Mouse (Mus musculus) hindbrain, embryonic 16.5 days (tissue): ENCODE measurements around the gene Sema4f. TPM values are rescaled to one million over a fixed set of nuclear protein-coding genes. Genes with fewer than 3 reads are reported as not detected.
A peak's percentile ranks its signal among the peaks of the same experiment; 100 is the strongest.

Experiments used
- ATAC-seq: fragments of 200-750 bp; cut with Nextera tagmentation; 2 replicates; pipeline ENCODE4 v1.8.0; 2017; ENCODE audit warnings: moderate TSS enrichment, moderate library complexity
- H3K27ac ChIP-seq: fragments of 300-500 bp; sonication (generic); 2 replicates; pipeline ENCODE4 v1.5.1; 2014; ENCODE audit warnings: low read depth, mild to moderate bottlenecking, control low read depth, low read length, moderate library complexity
- H3K27me3 ChIP-seq: fragments of 300-500 bp; sonication (generic); replicated peaks from 2 replicates; pipeline ENCODE4 v1.6.1; 2014; ENCODE audit warnings: low read length; ENCODE audit not compliant: control insufficient read depth, insufficient read depth
- H3K36me3 ChIP-seq: fragments of 300-500 bp; sonication (generic); 2 replicates; pipeline ENCODE4 v1.6.1; 2014; ENCODE audit warnings: mild to moderate bottlenecking, low read length, moderate library complexity, mixed read lengths; ENCODE audit not compliant: control insufficient read depth, insufficient read depth
- H3K4me1 ChIP-seq: fragments of 300-500 bp; sonication (generic); 2 replicates; pipeline ENCODE4 v1.6.1; 2014; ENCODE audit warnings: low read depth, low read length; ENCODE audit not compliant: control insufficient read depth, insufficient read depth
- H3K4me2 ChIP-seq: fragments of 300-500 bp; sonication (generic); 2 replicates; pipeline ENCODE4 v1.6.1; 2014; ENCODE audit warnings: mild to moderate bottlenecking, low read length, control low read depth, moderate library complexity
- H3K4me3 ChIP-seq: fragments of 300-500 bp; sonication (generic); 2 replicates; pipeline ENCODE4 v1.5.1; 2014; ENCODE audit warnings: mild to moderate bottlenecking, low read length, control low read depth, moderate library complexity
- H3K9ac ChIP-seq: fragments of 300-500 bp; sonication (generic); 2 replicates; pipeline ENCODE4 v1.6.1; 2014; ENCODE audit warnings: low read depth, mild to moderate bottlenecking, control low read depth, low read length, moderate library complexity
- H3K9me3 ChIP-seq: fragments of 300-500 bp; sonication (generic); 2 replicates; pipeline ENCODE4 v1.6.1; 2014; ENCODE audit warnings: mild to moderate bottlenecking, low read length, moderate library complexity; ENCODE audit not compliant: control insufficient read depth
- WGBS: fragments of 180-500 bp; shearing (Covaris S2); extraction: QIAGEN DNeasy Blood & Tissue Kit; methylation state at CpG from one replicate; pipeline ENCODE4 v1.1.7; 2014; 5-methylcytosine and 5-hydroxymethylcytosine counted together
- polyA plus RNA-seq: library from polyadenylated mRNA; unstranded; fragments of >200 nt; fragmentation: Nextera tagmentation; extraction: Ambion mirVana; gene quantifications from 2 replicates; pipeline ENCODE4 v1.2.1, GENCODE M21; 2015

Gene Sema4f
- polyA plus RNA-seq, 1 experiment from 2014 or later: 21.9 TPM

DNA sequence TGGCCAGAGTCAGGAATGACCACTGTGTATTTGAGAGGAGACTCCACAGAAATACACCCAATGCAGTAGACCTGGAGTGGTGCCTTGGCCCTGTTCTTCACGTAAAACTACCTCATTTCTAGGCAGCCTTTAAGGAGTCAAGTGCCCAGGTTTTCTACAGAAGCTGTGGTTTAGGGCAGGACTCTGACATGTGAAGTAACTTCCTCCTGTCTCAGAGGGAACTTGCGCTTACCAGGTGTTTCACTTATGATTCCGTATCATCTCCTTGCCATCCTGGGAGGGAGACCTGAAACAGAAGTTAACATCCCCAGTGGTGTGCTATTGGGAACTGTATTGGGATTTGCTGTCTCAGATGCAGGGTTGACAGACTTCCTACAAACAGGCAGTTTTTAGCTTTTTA, 1.2 kb upstream of the Sema4f start:
- no peak overlapping the region for H3K27ac ChIP-seq
- no peak for ATAC-seq
- WGBS: 84% methylated on average over 3 of the region's 3 CpGs
- H3K4me1 ChIP-seq: no peaks in the 10 kb centered on the region
- no peaks in the 10 kb centered on the region for H3K27me3 ChIP-seq
- no peak overlapping the region for H3K4me3 ChIP-seq
- no peaks in the 10 kb centered on the region for H3K9me3 ChIP-seq
- H3K36me3 ChIP-seq: no peaks in the 10 kb centered on the region
- no peak overlapping the region for H3K9ac ChIP-seq
- H3K4me2 ChIP-seq: no peak overlapping the region

GRCm38 (mm10) chr6:82934616-82935230, 4.8 kb downstream of the Sema4f start:
- peaks cover 22% of the 10 kb centered on the region for H3K36me3 ChIP-seq
- 90% methylated on average over 3 of the region's 3 CpGs for WGBS

DNA sequence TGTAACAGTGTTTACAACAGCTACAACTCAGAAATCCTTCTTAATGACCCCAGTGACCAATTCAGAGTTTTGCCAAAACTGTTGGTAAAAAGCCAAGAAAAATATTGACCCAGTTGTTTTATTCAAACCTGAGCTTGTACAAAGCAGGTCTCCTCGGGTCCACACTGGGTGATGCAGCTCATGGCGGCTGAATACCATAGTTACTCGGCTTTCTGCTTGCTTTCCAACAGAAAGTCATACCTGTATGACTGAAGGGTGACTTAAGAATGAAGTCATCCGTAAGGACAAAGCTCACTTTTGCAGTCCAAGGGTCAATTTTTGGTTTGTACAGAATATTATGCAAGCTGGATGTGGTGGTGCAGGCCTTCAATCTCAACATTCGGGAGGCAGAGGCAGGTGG, 12.0 kb downstream of the Sema4f start:
- no peaks in the 10 kb centered on the region for H3K27me3 ChIP-seq
- H3K36me3 ChIP-seq: peaks cover 20% of the 10 kb centered on the region
- no peak for ATAC-seq
- no peak overlapping the region for H3K4me2 ChIP-seq
- 87% methylated on average over 5 of the region's 5 CpGs for WGBS
- no peak overlapping the region for H3K9ac ChIP-seq
- H3K4me3 ChIP-seq: no peak overlapping the region
- H3K27ac ChIP-seq: no peak overlapping the region
- H3K4me1 ChIP-seq: no peaks in the 10 kb centered on the region
- no peaks in the 10 kb centered on the region for H3K9me3 ChIP-seq

More at GRCm38 (mm10) chr6:82934616-82935230, 4.8 kb downstream of the Sema4f start:
- Histone ChIP-seq H3K9ac (no peak overlapping the region), H3K27me3 (no peaks in the 10 kb centered on the region), H3K4me1 (no peaks in the 10 kb centered on the region), H3K9me3 (no peaks in the 10 kb centered on the region), H3K4me3 (no peak overlapping the region), H3K27ac (no peak overlapping the region), H3K4me2 (no peak overlapping the region)
- ATAC-seq: no peak

- peak; percentile 69; the same call in 1 of the 2 replicates for ATAC-seq
- no peaks in the 10 kb centered on the region for H3K4me1 ChIP-seq
- no peaks in the 10 kb centered on the region for H3K27me3 ChIP-seq
- no peak overlapping the region for H3K4me3 ChIP-seq
- H3K27ac ChIP-seq: 0 out of 2 replicates have a peak overlapping the region, but pooled peaks have one; percentile 40
- peaks cover 15% of the 10 kb centered on the region for H3K36me3 ChIP-seq
- H3K9ac ChIP-seq: no peak overlapping the region
- H3K9me3 ChIP-seq: no peaks in the 10 kb centered on the region
- WGBS: 78% methylated on average over 7 of the region's 7 CpGs
- no peak overlapping the region for H3K4me2 ChIP-seq
Observed at GRCm38 (mm10) chr6:82926528-82926927, 13.0 kb downstream of the Sema4f start.

GRCm38 (mm10) chr6:82926106-82926505, 13.5 kb downstream of the Sema4f start:
- H3K27me3 ChIP-seq: no peaks in the 10 kb centered on the region
- ATAC-seq: peak; percentile 37; the same call in 1 of the 2 replicates
- H3K4me1 ChIP-seq: no peaks in the 10 kb centered on the region
- H3K27ac ChIP-seq: 0 out of 2 replicates have a peak overlapping the region, but pooled peaks have one; percentile 40
- H3K9ac ChIP-seq: no peak overlapping the region
- no peaks in the 10 kb centered on the region for H3K9me3 ChIP-seq
- no peak overlapping the region for H3K4me3 ChIP-seq
- WGBS: 82% methylated on average over 10 of the region's 10 CpGs
- no peak overlapping the region for H3K4me2 ChIP-seq
- H3K36me3 ChIP-seq: peaks cover 14% of the 10 kb centered on the region

DNA sequence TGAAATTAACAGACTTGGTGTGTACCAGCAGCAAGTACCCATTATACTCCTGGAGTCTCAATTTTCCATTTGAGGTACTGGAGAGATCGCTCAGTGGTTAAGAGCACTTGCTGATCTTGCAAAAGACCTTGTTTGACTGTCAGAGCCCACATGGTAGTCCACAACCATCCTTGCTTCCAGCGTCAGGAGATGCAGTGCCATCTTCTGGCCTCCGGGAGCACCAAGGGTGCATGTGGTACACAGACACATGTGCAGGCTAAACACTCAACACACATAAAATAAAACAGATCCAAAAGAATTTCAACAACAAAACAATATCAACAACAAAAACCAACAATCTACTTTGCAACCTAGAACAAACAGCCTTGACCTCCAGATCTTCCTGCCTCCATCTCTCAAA, 14.6 kb downstream of the Sema4f start:
- Histone ChIP-seq H3K9ac (no peak overlapping the region), H3K4me1 (no peaks in the 10 kb centered on the region), H3K27ac (no peak overlapping the region), H3K27me3 (no peaks in the 10 kb centered on the region), H3K4me3 (no peak overlapping the region), H3K9me3 (no peaks in the 10 kb centered on the region), H3K36me3 (peaks cover 13% of the 10 kb centered on the region), H3K4me2 (no peak overlapping the region)
- no peak for ATAC-seq
- WGBS: 57% methylated on average over 3 of the region's 3 CpGs

DNA sequence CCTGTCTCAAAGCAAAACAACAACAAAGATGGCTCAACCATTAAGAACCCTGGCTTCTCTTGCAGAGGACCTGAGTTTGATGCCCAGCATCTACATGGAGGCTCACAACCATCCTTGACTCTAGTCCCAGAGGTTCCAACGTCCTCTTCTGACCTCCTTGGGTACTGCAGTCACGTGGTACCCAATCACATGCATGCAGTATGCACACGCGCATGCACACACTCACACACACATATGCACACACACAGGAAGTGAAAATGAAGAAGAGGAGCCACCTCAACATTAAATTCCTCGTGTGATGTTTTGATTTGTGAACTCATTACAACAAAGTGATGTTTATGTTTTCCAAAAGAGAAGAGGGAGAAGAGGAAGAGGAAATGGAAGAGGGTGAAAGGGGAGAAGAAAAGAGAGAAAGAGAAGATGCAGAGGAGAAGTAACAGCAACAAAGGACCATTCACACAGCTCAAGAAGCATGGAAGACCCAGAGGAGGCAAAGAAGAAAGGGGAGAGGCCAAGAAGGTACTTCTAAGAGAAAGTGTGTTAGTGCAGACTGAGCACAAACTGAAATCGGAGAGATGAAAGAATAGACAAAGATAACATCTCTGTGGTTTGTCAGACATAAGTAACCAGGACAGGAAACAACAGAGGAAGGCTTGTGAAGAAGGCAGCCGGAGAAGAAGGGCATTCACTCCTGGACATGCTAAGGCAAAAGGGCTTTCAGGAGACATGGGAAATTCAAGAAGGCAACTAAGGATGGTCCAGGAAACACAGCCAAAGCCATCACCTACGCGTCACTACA, 17.9 kb downstream of the Sema4f start:
- 81% methylated on average over 9 of the region's 9 CpGs for WGBS
- Histone ChIP-seq H3K4me1 (no peaks in the 10 kb centered on the region), H3K36me3 (peaks cover 24% of the 10 kb centered on the region), H3K27me3 (no peaks in the 10 kb centered on the region; the same call in 1 of the 2 replicates), H3K27ac (no peak overlapping the region), H3K4me2 (no peak overlapping the region), H3K9me3 (no peaks in the 10 kb centered on the region), H3K4me3 (no peak overlapping the region), H3K9ac (no peak overlapping the region)
- no peak for ATAC-seq

GRCm38 (mm10) chr6:82919520-82919919, 20.0 kb downstream of the Sema4f start:
- Histone ChIP-seq H3K9ac (no peak overlapping the region), H3K4me1 (no peaks in the 10 kb centered on the region), H3K4me3 (no peak overlapping the region), H3K27me3 (no peaks in the 10 kb centered on the region; the same call in 1 of the 2 replicates), H3K9me3 (no peaks in the 10 kb centered on the region), H3K36me3 (peaks cover 23% of the 10 kb centered on the region), H3K27ac (no peak overlapping the region), H3K4me2 (no peak overlapping the region)
- no peak for ATAC-seq
- WGBS: 63% methylated on average over 8 of the region's 8 CpGs

GRCm38 (mm10) chr6:82918371-82918770, 21.2 kb downstream of the Sema4f start:
- H3K36me3 ChIP-seq: peaks cover 20% of the 10 kb centered on the region
- no peak for ATAC-seq
- whole genome bisulfite sequencing: 85% methylated on average over 13 of the region's 14 CpGs

More at GRCm38 (mm10) chr6:82918371-82918770, 21.2 kb downstream of the Sema4f start:
- H3K4me2 ChIP-seq: no peak overlapping the region
- no peaks in the 10 kb centered on the region for H3K9me3 ChIP-seq
- no peaks in the 10 kb centered on the region for H3K4me1 ChIP-seq
- no peak overlapping the region for H3K9ac ChIP-seq
- H3K4me3 ChIP-seq: no peak overlapping the region
- H3K27me3 ChIP-seq: no peaks in the 10 kb centered on the region; the same call in 1 of the 2 replicates
- H3K27ac ChIP-seq: no peak overlapping the region
